Mouse (Mus musculus) urinary bladder, adult 18-20 months (tissue): ENCODE data around the gene Atxn10.
A peak's percentile ranks its signal among the peaks of the same experiment; 100 is the strongest.
"Not testable (repeated sequence)": the region's sequence is repeated elsewhere in the genome, so short reads cannot be mapped to it uniquely, and the experiment has no call there.

Source experiments
- DNase-seq, 2 experiments: peaks; one replicate each; pipeline ENCODE4 v3.0.0; 2022; ENCODE audit warnings: low spot score in 2 of 2, mixed read lengths in 2 of 2

The Atxn10 gene

GRCm38 (mm10) chr15:85335671-85336300 lies at the start of gene Atxn10:
Atxn10 (plus strand) TSS chr15:85336245.
- peak in 1 of 2 experiments; percentile 23 for DNase-seq

- DNase-seq = no peak
Observed at GRCm38 (mm10) chr15:85294632-85295031, 41.4 kb upstream of the Atxn10 start.

GRCm38 (mm10) chr15:85295544-85295943 lies 40.5 kb upstream of the Atxn10 start:
- DNase-seq = no peak

- no peak for DNase-seq
Observed at GRCm38 (mm10) chr15:85295977-85296376, 40.1 kb upstream of the Atxn10 start.

GRCm38 (mm10) chr15:85296538-85296937 lies 39.5 kb upstream of the Atxn10 start:
- no peak for DNase-seq

GRCm38 (mm10) chr15:85298167-85298781 lies 37.8 kb upstream of the Atxn10 start:
- DNase-seq = no peak

GRCm38 (mm10) chr15:85298946-85299345 lies 37.1 kb upstream of the Atxn10 start:
- DNase-seq = no peak

- no peak for DNase-seq
Observed at GRCm38 (mm10) chr15:85303241-85303640, 32.8 kb upstream of the Atxn10 start.

GRCm38 (mm10) chr15:85303976-85304375 lies 32.1 kb upstream of the Atxn10 start:
- no peak for DNase-seq

- DNase-seq = no peak
Observed at GRCm38 (mm10) chr15:85307061-85307660, 28.9 kb upstream of the Atxn10 start.

GRCm38 (mm10) chr15:85311058-85311657 lies 24.9 kb upstream of the Atxn10 start:
- no peak for DNase-seq

GRCm38 (mm10) chr15:85315378-85316025 lies 20.5 kb upstream of the Atxn10 start:
- peak; percentile 54 to 63 for DNase-seq

- DNase-seq = no peak
Observed at GRCm38 (mm10) chr15:85316342-85317140, 19.5 kb upstream of the Atxn10 start.

- no peak for DNase-seq
Observed at GRCm38 (mm10) chr15:85319924-85320668, 15.9 kb upstream of the Atxn10 start.

GRCm38 (mm10) chr15:85323214-85323613 lies 12.8 kb upstream of the Atxn10 start:
- DNase-seq = no peak

- DNase-seq = no peak
Observed at GRCm38 (mm10) chr15:85324426-85324825, 11.6 kb upstream of the Atxn10 start.

GRCm38 (mm10) chr15:85327808-85328207 lies 8.2 kb upstream of the Atxn10 start:
- DNase-seq = no peak

- not testable (repeated sequence) for DNase-seq
Observed at GRCm38 (mm10) chr15:85328455-85328854, 7.6 kb upstream of the Atxn10 start.

- DNase-seq = no peak
Observed at GRCm38 (mm10) chr15:85329096-85329495, 6.9 kb upstream of the Atxn10 start.

GRCm38 (mm10) chr15:85330024-85330423 lies 6.0 kb upstream of the Atxn10 start:
- DNase-seq = no peak

- not testable (repeated sequence) for DNase-seq
Observed at GRCm38 (mm10) chr15:85333511-85333910, 2.5 kb upstream of the Atxn10 start.
